12 mouse cellular contexts compared by ENCODE assay signal in the genomic region with DNA sequence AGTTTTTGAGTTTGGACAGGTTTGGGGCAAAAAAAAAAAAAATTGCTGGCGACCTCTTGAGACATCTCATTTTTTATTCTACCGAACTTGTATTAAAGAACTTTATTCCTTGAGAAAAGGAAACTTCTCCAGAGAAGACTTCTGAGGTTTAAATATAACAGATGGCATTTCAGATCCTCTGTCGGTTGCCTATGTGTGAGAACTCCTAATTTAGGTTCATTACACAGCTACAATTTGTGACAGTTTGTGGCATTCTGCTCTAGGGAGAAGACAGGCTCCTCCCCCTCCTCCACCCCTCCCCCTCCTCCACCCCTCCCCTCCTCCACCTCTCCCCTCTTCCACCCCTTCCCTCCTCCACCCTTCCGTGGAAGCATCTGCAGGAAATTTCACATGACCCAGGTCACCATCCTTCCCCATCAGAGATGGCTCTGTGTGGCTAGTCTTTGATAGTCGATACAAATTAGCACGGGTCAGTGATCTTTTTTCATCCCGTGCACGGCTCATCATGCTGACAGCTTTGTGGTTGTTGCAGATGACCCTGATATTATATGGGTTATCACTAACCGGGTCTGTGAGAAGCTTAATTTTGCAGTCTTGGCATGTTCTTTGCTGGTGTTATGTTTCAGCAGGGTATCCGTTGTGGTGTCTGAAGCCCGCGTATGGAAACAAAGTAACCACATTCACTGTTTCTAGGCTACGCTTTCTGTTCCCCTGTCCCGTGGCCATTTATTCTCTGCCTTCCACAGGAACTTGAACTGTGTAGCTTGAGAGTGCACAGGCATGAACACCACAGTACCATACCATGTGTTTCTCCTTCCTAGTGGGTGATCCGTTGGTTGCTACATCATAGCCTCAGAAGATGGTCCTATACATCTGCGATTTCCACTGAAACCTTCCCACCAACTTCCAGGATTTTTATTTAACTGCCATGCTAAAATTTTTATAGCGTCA.
DNase-seq lines count a peak whose midpoint lies in the region; ATAC-seq and TF ChIP-seq lines count a peak whose summit lies in the region.
"Had no signal": no experiment of that assay in that cellular context is flagged by ENCODE, and none has a peak within 500 bp of the region (broad histone marks: within the 10 kb centered on the region; RNA-seq: fewer than 3 reads in every experiment).

No protein-coding gene starts in this region.

- TF ChIP-seq CTCF in left cerebral cortex, adult 2 months (IDR thresholded peaks at IDR 0.05), result no peak
- TF ChIP-seq CTCF in hindbrain, postnatal 0 days (IDR thresholded peaks at IDR 0.05; ENCODE audit: low read depth), result no peak

- H3K4me3 ChIP-seq in left cerebral cortex, adult 2 months, result no peak overlapping the region
- H3K4me3 ChIP-seq in embryonic facial prominence, embryonic 14.5 days (ENCODE audit: low read depth, low read length), result no peak overlapping the region
- no peak overlapping the region for H3K4me3 ChIP-seq in hindbrain, postnatal 0 days (ENCODE audit: low read length)
- H3K4me3 ChIP-seq: heart, embryonic 15.5 days had no signal

- intact Hi-C loops in left cerebral cortex, adult 2 months (cut with DNase I), result loop anchor here (5.0 kb wide), 1 partner anchor 61 kb away; no protein-coding TSS in a partner anchor
- intact Hi-C loops in left cerebral cortex, postnatal 4 days (cut with DNase I), result loop anchor here (10.0 kb wide), 1 partner anchor 298 kb away; no protein-coding TSS in a partner anchor

- H3K27me3 ChIP-seq in embryonic facial prominence, embryonic 14.5 days (replicated peaks; ENCODE audit: control insufficient read depth, insufficient read depth, low read length), result no peaks in the 10 kb centered on the region
- no peaks in the 10 kb centered on the region for H3K27me3 ChIP-seq in hindbrain, postnatal 0 days (ENCODE audit: insufficient read depth, low read length)
- H3K27me3 ChIP-seq: CH12.LX; heart, embryonic 15.5 days had no signal

- peak overlapping the region; percentile 57 for H3K27ac ChIP-seq in left cerebral cortex, adult 2 months
- no peak overlapping the region for H3K27ac ChIP-seq in embryonic facial prominence, embryonic 14.5 days (replicated peaks; ENCODE audit: low read depth, low read length)
- no peak overlapping the region for H3K27ac ChIP-seq in hindbrain, postnatal 0 days
- H3K27ac ChIP-seq: heart, embryonic 15.5 days had no signal

- peak overlapping the region; percentile 27 for H3K4me2 ChIP-seq in embryonic facial prominence, embryonic 14.5 days (ENCODE audit: low read depth, low read length)
- H3K4me2 ChIP-seq in hindbrain, postnatal 0 days (ENCODE audit: low read depth, low read length), result peak overlapping the region; percentile 27; the same call in 1 of the 2 replicates
- H3K4me2 ChIP-seq: heart, embryonic 15.5 days had no signal

- no peaks in the 10 kb centered on the region for H3K9me3 ChIP-seq in embryonic facial prominence, embryonic 14.5 days (ENCODE audit: control insufficient read depth, low read length)
- H3K9me3 ChIP-seq in hindbrain, postnatal 0 days (ENCODE audit: low read length), result 0 out of 2 replicates have a peak, but pooled peaks cover 5% of the 10 kb centered on the region

- H3K36me3 ChIP-seq in embryonic facial prominence, embryonic 14.5 days (ENCODE audit: control insufficient read depth, insufficient read depth, low read length), result no peaks in the 10 kb centered on the region
- H3K36me3 ChIP-seq in hindbrain, postnatal 0 days (ENCODE audit: insufficient read depth, low read length), result no peaks in the 10 kb centered on the region
- H3K36me3 ChIP-seq: heart, embryonic 15.5 days had no signal

- no peaks in the 10 kb centered on the region; the same call in 1 of the 2 replicates for H3K4me1 ChIP-seq in embryonic facial prominence, embryonic 14.5 days (ENCODE audit: control insufficient read depth, insufficient read depth, low read length)
- no peaks in the 10 kb centered on the region for H3K4me1 ChIP-seq in hindbrain, postnatal 0 days (ENCODE audit: insufficient read depth, low read length)
- H3K4me1 ChIP-seq: heart, embryonic 15.5 days had no signal

- no peak overlapping the region for H3K9ac ChIP-seq in embryonic facial prominence, embryonic 14.5 days (ENCODE audit: low read depth, low read length)
- H3K9ac ChIP-seq in hindbrain, postnatal 0 days (replicated peaks; ENCODE audit: low read length), result no peak overlapping the region
- H3K9ac ChIP-seq: heart, embryonic 15.5 days had no signal

- DNase-seq in left cerebral cortex, adult 2 months (ENCODE audit: extremely low spot score in 1 of 2, low spot score in 2 of 2), result no peak
- no peak for DNase-seq in left cerebral cortex, postnatal 4 days
- peak; percentile 68 for DNase-seq in embryonic facial prominence, embryonic 14.5 days (ENCODE audit: low spot score)
- DNase-seq in hindbrain, postnatal 0 days (ENCODE audit: low spot score), result no peak
- DNase-seq in retina, postnatal 1 day, result peak; percentile 89
- no peak for DNase-seq in gastrocnemius, adult 18-20 months (ENCODE audit: low spot score)
- DNase-seq in layer of hippocampus, postnatal 36 days, result no peak
- DNase-seq: cerebellum, adult 11-12 months; lung, adult 18-20 months had no signal

- peak; percentile 47; the same call in 1 of the 2 replicates for ATAC-seq in embryonic facial prominence, embryonic 14.5 days (ENCODE audit: low read depth)
- ATAC-seq in hindbrain, postnatal 0 days, result no peak
- ATAC-seq in activated CD4-positive, CD25-positive, alpha-beta regulatory T cell, adult 4 months, result no peak

- WGBS in embryonic facial prominence, embryonic 14.5 days, result 35% methylated on average over 17 of the region's 17 CpGs
- 37% methylated on average over 17 of the region's 17 CpGs for WGBS in hindbrain, postnatal 0 days

Comparison
In these comparisons a context has a peak if more than half of its experiments do, and no peak if none do; other contexts are left out.
1. DNase-seq: peak in embryonic facial prominence, embryonic 14.5 days (single experiment) and retina, postnatal 1 day (single experiment); none in left cerebral cortex, adult 2 months (0 of 2), left cerebral cortex, postnatal 4 days (single experiment), hindbrain, postnatal 0 days (single experiment), gastrocnemius, adult 18-20 months (single experiment) and layer of hippocampus, postnatal 36 days (0 of 2).